Mouse (Mus musculus): ENCODE measurements around the gene Prmt7.
A peak's percentile ranks its signal among the peaks of the same experiment; 100 is the strongest.

Prmt7 gene

GRCm38 (mm10) chr8:106288732-106289131 is 78.0 kb downstream of the Prmt7 start:
- DNase-seq (ENCODE audit: low spot score in 2 of 2): no peak

GRCm38 (mm10) chr8:106289464-106289863 is 78.7 kb downstream of the Prmt7 start:
- DNase-seq (ENCODE audit: low spot score in 2 of 2): no peak

GRCm38 (mm10) chr8:106292484-106293396 is 82.0 kb downstream of the Prmt7 start:
- DNase-seq (ENCODE audit: low spot score in 2 of 2): no peak

DNA sequence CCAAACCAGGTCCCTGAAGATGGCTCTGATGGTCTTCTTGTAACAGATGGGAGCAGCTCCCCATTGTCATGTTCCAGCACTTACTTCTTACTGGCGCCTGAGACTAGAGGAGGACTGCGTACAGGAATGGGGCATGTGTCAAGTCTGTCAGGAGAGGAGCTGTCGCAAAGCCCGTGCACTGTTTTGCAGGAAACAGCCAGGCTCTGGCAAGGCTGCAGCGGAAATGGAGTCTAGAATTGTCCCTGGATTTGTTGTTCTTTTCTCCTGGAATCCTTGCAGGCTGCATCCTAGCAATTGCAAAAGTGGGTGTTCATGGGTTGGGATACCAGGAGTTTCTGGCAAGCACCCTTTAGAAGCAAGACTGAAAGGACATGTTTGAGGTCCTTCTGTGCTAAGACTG is 87.5 kb downstream of the Prmt7 start:
- DNase-seq (ENCODE audit: low spot score in 2 of 2): no peak

DNA sequence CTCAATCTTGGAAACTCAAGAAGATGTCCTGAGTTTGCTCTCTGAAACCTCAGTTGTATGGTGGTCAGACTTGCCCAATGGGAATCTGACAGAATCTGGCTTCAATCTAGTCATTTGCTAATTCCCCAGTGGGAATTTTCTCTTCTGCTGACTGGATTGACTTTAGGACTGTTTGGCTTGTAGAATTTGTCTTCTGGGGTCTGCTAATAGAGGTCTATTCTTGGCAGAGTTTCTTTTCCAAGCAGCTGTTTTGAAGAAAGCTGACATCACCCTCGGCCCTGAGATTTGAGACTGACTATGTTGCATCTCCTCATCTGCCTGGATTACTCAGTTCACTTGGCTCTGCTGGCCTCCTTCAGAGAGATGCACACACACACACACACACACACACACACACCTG is 88.1 kb downstream of the Prmt7 start:
- DNase-seq (ENCODE audit: low spot score in 2 of 2): no peak

DNA sequence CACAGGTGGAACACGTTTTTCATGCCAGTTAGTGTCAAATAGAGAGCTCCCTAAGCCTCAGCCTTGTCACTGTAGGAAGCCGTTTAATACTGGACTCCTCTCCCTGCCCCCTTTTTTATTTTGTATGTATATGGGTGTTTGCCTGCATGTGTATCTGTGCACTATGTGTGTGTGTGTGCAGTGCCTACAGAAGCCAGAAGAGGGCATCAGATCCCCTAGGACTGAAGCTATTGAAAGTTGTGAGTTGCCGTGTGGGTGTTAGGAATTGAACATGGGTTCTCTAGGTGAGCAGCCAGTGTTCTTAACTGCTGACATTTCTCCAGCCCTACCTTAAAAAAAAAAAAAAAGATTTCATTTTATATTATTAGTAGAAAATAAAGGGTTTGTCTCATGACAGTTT is 89.0 kb downstream of the Prmt7 start:
- DNase-seq (ENCODE audit: low spot score in 2 of 2): no peak

DNA sequence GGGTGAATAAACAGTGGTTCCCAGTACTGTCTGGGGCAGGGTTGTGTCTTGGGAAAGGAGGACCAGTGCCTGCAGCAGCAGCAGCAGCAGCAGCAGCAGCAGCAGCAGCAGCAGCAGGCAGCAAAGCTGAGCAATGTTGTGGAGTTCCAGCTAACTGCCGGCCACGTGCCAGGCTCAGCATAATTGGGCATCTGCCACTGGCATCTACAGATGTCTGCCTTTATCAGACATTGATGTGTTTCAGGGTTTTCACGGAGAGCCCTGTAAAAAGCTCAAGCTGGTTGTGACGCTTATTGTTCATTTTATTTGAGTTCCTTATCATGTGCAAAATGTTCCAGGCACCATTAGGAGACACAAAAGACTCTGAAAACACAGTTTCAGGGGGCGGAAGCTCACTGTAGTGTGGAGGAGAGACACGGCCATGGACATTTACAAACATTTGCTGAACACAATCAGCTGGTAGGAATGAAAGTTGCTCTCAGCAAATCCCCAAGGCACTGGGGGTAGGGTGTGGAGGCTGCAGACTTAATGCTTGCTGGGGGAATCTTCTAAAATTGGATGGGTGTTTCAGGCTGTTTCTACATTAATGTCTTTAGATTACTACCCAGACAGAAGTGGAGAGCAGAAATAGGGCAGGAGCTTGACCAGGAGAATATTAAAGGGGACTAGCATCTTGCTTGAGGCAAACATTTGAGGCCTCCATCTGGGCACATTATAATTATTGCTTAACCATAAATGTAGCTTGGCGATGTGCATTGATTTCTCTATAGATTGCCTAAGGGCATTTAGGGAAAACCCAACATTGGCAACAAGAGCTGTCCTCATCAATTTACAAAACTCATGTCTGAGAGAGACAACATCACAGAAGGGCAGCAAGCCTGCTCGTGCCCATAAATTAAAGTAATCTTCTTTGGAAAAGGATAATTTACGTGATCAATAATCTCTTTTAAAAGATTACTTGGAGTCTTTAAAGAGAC is 90.3 kb downstream of the Prmt7 start:
- peak in 1 of 2 experiments; percentile 51 for DNase-seq (ENCODE audit: low spot score in 2 of 2)

All from frontal cortex, postnatal 14 days (tissue).